Mouse (Mus musculus): Measurements from ENCODE around the gene Sertad1. TPM values are rescaled to one million over a fixed set of nuclear protein-coding genes. Genes with fewer than 3 reads are reported as not detected.

Sertad1 gene
- 1 to 10 TPM; 6.5 to 9.8 (median 8.8) TPM for total RNA-seq (2022)

GRCm38 (mm10) chr7:27486770-27487697 lies at the start of gene Sertad1:
Sertad1 (plus strand) TSS chr7:27486910.
- peak; percentile 99 to 100 for DNase-seq (ENCODE audit: low spot score in 2 of 2)

GRCm38 (mm10) chr7:27437544-27437943 lies 49.2 kb upstream of the Sertad1 start:
- DNase-seq (ENCODE audit: low spot score in 2 of 2) = no peak

GRCm38 (mm10) chr7:27440014-27440413 lies 46.7 kb upstream of the Sertad1 start:
- DNase-seq (ENCODE audit: low spot score in 2 of 2) = no peak

- no peak for DNase-seq (ENCODE audit: low spot score in 2 of 2)
Observed at GRCm38 (mm10) chr7:27446051-27446450, 40.7 kb upstream of the Sertad1 start.

- DNase-seq (ENCODE audit: low spot score in 2 of 2) = peak in 1 of 2 experiments; percentile 10
Observed at GRCm38 (mm10) chr7:27446521-27447418, 39.9 kb upstream of the Sertad1 start.

- DNase-seq (ENCODE audit: low spot score in 2 of 2) = peak; percentile 99
Observed at GRCm38 (mm10) chr7:27447419-27448286, 39.1 kb upstream of the Sertad1 start, which contains the start of the genes Sptbn4 and Blvrb. Sptbn4 (minus strand) TSS chr7:27447686. Blvrb (plus strand) TSS chr7:27447978.

GRCm38 (mm10) chr7:27448421-27449206 lies 38.1 kb upstream of the Sertad1 start:
- peak; percentile 20 to 31 for DNase-seq (ENCODE audit: low spot score in 2 of 2)

- peak; percentile 40 to 48 for DNase-seq (ENCODE audit: low spot score in 2 of 2)
Observed at GRCm38 (mm10) chr7:27449256-27449862, 37.4 kb upstream of the Sertad1 start.

GRCm38 (mm10) chr7:27451359-27451758 lies 35.4 kb upstream of the Sertad1 start:
- no peak for DNase-seq (ENCODE audit: low spot score in 2 of 2)

- DNase-seq (ENCODE audit: low spot score in 2 of 2) = no peak
Observed at GRCm38 (mm10) chr7:27452206-27452770, 34.4 kb upstream of the Sertad1 start.

GRCm38 (mm10) chr7:27454461-27455121 lies 32.1 kb upstream of the Sertad1 start:
- DNase-seq (ENCODE audit: low spot score in 2 of 2) = no peak

- no peak for DNase-seq (ENCODE audit: low spot score in 2 of 2)
Observed at GRCm38 (mm10) chr7:27455273-27455672, 31.4 kb upstream of the Sertad1 start.

GRCm38 (mm10) chr7:27458614-27459013 lies 28.1 kb upstream of the Sertad1 start:
- no peak for DNase-seq (ENCODE audit: low spot score in 2 of 2)

- DNase-seq (ENCODE audit: low spot score in 2 of 2) = no peak
Observed at GRCm38 (mm10) chr7:27459640-27460039, 27.1 kb upstream of the Sertad1 start.

- no peak for DNase-seq (ENCODE audit: low spot score in 2 of 2)
Observed at GRCm38 (mm10) chr7:27460477-27460876, 26.2 kb upstream of the Sertad1 start.

- DNase-seq (ENCODE audit: low spot score in 2 of 2) = no peak
Observed at GRCm38 (mm10) chr7:27467648-27468047, 19.1 kb upstream of the Sertad1 start.

GRCm38 (mm10) chr7:27471390-27472120 lies 15.2 kb upstream of the Sertad1 start:
- DNase-seq (ENCODE audit: low spot score in 2 of 2) = no peak

GRCm38 (mm10) chr7:27472596-27472995 lies 14.1 kb upstream of the Sertad1 start:
- no peak for DNase-seq (ENCODE audit: low spot score in 2 of 2)

All from gastrocnemius, adult 8-10 months (tissue).